Mouse (Mus musculus) lung, adult 10 weeks (tissue): ENCODE results near the gene Mpdu1. TPM values are rescaled to one million over a fixed set of nuclear protein-coding genes. Genes with fewer than 3 reads are reported as not detected.

Experiments
- polyA plus RNA-seq: library from polyadenylated mRNA; stranded (reverse); fragments of 350-450 nt; fragmentation: Illumina TruSeq; extraction: RNeasy Lipid Tissue Mini Kit (QIAGEN cat#74804); gene quantifications from one replicate; pipeline ENCODE4 v1.2.3, GENCODE M21; 2014; ENCODE audit warnings: low read depth, low replicate concordance; ENCODE audit not compliant: insufficient read depth

Gene Mpdu1
- polyA plus RNA-seq: 53.4 TPM

DNA sequence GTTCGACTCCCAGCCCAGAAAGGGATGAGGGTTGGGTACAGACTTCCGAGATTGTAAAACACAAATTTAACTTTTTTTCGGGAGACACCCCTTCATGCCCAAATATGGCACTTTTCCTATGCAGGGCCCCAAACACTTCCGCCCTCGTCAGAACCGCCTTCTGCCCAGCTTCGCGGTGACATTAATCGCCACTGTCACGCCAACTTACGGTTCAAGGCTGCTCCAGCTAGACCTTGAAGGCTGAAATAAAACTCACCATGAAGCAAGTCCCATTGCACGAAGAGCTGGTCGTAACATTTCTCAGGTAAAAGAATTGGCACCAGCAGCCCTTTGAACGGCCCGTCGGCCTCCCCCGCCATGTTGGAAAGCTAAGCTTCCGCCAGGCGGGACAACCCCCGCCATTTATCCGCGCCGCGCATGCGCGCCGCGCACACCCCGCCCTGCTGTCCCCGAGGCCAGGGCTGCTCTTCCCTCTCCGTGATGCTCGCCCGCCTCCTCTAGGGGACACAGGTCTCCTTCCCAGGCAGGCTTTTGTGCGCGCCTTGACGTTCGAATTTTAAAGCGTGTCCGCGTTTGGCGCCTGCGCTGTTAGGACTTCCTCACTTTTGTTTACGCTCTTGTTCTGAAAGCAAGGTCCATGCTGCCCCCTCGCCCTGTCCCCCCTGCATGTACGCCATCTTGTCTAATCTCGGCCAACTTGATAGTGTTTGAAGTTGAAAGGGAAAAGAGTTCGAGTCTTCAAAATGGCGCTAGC, at the start of gene Mpdu1:
Gene Mpdu1 (minus strand): TSS at position 430 of the 754 bp plus-strand sequence.

DNA sequence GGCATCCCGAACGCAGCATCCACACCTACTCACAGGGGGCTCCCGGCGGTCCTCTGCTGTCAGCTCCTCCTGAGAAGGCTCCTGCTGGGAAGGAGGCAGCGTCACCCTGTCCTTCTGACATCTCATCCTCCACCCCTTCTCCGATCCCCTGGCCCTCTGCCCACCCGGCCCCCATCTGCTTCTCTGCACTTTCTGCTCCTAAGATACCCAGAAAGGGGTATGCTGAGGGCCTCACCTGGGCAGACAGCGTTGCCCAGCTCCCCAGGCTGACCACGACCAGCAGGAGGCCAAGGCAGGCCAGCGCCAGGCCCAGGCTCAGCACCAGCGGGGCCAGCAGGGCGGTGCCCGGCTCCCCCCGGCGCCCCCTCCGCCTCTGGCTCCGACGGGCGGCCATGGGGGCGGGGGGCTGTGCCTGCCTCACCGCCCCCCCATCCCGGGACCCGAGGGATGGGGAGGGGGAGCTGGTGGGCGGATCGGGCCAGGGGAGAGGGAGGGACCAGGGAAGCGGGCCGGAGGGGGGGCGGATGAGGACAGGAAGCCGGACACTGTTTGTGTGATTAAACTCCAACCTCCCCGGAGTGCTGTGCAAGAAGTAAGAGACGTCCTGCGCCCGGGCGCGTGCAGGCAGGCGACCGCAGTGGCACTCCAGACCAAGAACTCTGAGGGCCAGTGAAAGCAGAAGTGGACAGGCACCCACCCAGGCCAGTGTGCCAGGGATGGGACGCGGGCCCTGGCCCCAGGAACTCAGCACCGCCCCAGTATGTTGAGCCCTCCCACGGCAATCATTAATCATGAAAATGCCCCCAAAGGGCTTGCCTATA, 33.1 kb upstream of the Mpdu1 start, which contains the start of the genes Tnfsf12 and Tnfsfm13:
Gene Tnfsf12 (minus strand): TSS at position 489 of the 821 bp plus-strand sequence.
Gene Tnfsfm13 (minus strand): TSS at position 738 of the 821 bp plus-strand sequence.

DNA sequence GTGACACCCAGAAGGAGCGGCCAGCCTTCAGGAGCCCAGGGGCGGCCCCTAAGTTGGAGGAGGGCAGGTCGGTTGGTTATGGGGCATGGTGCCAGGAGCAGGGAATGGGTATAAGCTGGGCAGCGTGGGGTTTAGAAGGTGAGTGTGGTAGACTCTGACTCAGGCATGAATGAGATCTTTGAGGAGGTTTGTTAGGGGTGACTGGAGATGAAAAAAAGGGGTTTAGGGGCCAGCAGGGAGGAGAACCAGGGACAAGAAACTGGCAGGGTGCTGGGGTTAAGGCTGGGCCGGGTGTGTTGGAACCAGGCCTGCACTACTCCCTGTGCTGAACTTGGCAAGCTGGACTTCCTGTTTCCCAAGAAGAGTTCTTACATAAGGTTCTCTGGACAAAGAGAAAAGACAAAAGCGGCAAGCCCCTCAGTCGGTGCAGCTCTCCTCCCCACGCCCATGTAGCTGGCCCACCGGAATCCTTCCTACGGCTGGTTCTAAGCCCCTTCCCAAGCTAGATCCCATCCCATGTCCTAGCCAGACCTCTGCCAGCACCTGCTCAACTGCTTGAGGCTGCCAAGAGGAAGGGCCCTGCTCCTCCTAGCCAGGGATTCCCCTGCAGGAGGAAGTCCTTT, 23.2 kb upstream of the Mpdu1 start, which contains the start of gene Tnfsf13:
Gene Tnfsf13 (minus strand): TSS at position 259 of the 623 bp plus-strand sequence.

DNA sequence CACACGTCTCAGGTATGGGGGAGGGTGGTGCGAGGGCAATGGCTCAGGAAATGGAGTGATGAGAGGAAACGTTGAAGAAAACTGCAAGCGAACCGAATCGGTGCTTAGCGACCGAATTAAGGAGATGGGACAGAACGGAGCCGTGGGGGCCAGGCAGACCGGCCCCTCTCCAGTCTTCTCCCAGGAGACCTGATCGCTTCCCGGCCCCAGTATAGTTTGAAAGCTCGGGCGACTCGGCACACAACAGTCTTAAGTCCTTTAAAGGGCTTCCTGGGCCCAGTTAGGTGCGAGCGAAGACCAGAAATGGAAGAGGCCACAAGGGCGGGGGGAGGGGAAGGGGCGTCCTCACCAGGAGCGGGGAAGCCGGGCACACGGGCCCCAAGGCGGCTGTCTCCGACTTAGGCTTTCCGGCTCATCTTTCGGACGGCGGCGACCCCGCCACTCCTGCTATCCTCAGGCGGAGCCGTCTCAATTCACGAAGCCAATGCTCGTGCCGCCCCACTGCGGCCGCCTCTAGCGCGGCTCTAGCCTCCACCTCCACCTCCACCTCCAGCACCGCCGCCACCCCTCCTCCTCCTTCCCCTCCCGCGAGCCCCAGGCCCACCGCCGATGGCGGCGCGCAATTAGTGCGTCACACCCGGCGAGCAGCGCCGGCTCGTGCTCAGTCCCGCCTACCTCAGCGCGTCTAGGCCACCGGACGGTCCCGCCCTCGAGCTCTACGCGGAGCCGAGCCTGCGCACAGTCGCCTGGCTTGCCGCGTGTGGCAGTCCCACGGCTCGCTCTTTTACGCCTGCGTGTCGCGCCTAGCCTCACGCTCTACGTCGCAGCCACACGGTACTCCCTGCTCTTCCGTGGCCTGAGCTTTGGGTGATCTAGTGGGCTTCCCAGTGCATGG, 19.1 kb upstream of the Mpdu1 start, which contains the start of gene Senp3:
Gene Senp3 (minus strand): TSS at position 771 of the 895 bp plus-strand sequence.

DNA sequence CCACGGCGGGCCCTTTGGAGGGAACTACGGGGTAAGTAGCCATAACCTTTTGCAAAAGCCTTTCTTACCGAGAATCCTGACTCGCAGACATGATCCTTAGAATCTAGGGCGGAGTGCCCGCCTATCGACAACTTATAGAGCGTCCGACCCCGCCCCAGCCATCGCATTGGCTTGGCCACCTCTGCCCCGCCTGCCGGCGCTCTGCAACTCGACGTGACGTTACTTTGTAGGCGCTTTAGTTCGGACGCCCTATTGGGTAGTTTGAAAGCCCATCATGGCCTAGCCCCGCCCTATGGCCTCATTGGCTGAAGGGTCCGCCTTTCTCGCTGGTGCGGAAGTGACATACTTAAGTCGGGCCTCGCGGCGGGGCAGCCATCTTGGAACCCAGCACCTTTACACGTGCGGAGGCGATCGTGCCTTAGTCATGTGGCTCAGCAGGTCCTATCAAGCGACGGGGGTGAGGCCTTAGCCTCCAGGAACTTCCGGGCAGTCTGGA, 9.8 kb upstream of the Mpdu1 start, which contains the start of gene Eif4a1:
Gene Eif4a1 (minus strand): TSS at position 213 of the 496 bp plus-strand sequence.

DNA sequence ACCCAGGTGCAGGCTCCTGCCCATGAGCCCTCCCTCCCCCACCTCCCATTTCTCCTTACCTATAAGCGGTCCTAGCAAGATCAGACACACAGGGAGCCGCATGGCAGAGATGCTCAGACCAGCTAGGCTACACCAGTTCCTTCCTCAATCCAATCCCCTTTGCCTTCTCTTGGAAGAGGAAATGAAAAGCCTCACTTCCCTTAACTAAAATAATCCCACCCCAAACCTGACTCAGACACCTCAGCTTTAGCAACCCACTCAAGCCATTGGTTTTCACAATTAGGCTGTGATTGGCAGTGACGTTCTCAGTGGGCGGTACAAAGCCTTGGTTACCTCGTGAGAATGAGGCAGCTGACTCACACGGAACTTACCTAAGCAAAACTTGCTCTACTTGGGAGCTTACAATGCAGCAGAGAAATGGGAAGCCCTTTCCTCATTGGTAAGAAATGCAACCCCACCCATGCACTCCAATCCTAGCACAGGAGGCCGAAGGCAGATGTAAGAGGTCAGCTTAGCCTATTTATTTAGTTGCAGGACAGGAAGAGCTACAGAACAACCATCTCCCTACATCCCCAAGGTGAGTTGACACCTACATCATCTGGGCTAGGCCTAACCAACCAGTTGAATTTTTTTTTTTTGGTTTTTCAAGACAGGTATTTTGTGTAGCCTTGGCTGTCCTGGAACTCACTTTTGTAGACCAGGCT, 3.7 kb upstream of the Mpdu1 start, which contains the start of gene Cd68:
Gene Cd68 (minus strand): TSS at position 193 of the 704 bp plus-strand sequence.

DNA sequence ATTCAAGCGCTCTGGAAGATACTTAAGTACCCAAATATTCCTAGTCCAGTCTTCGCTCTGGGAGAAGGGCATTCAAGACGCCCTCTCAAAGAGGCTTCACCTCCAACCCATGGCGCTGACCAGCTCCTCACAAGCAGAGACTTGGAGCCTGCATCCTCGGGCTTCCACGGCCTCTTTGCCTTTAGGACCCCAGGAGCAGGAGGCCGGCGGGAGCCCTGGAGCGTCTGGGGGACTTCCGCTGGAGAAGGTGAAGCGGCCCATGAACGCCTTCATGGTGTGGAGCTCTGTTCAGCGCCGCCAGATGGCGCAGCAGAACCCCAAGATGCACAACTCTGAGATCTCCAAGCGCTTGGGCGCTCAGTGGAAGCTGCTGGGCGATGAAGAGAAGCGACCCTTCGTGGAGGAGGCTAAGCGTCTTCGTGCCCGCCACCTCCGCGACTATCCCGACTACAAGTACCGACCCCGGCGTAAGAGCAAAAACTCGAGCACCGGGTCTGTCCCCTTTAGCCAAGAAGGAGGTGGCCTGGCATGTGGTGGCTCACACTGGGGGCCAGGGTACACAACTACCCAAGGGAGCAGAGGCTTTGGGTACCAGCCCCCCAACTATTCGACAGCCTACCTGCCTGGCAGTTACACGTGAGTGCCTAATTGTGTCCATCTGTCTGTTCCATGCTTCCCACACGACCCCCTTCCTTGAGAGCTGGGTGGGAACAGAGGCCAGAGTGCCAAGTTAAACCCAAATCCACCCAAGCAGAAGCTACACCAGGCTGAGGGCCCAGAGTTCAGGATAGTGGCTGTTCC, 7.0 kb downstream of the Mpdu1 start, which contains the start of gene Sox15:
Gene Sox15 (plus strand): TSS at position 51 of the 801 bp plus-strand sequence.

DNA sequence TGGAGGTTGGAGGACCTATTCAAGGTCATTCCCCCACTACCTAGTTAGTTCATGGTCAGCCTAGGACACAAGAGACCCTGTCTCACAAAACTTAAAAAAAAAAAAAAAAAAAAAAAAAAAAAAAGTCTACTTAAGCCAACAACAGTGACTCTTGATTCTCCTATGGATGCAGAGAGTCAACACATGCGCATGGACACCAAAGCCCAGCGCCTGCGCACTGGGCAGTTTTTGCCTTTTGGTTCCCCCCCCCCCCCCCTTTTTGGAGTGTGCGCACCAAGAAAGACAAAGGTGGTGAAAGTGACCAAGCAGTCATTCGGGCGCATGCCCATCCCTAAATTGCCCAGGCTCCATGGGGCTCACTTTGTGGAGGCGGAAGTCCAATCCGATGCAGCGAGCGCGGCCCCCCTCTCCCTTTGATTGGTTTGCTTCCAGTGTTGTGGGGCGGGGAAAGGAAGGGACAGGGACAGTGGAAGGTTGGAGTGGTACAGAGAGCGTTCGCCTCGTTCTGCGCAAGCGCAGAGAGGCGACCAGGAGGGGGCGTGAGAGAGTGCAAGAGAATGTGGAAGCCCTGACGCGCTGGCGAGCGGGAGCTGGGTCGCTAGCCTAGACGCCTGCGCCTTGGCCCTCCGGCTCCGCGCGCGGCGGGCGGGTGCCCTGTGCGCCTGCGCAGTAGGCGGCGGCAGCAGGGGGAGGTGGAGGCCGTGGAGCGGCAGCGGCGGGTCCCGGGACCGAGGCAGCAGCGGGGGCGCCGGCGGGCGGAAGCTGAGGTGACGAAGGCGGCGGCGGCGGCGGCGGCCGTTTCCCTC, 30.0 kb downstream of the Mpdu1 start, which contains the start of gene Fxr2:
Gene Fxr2 (plus strand): TSS at position 707 of the 806 bp plus-strand sequence.

DNA sequence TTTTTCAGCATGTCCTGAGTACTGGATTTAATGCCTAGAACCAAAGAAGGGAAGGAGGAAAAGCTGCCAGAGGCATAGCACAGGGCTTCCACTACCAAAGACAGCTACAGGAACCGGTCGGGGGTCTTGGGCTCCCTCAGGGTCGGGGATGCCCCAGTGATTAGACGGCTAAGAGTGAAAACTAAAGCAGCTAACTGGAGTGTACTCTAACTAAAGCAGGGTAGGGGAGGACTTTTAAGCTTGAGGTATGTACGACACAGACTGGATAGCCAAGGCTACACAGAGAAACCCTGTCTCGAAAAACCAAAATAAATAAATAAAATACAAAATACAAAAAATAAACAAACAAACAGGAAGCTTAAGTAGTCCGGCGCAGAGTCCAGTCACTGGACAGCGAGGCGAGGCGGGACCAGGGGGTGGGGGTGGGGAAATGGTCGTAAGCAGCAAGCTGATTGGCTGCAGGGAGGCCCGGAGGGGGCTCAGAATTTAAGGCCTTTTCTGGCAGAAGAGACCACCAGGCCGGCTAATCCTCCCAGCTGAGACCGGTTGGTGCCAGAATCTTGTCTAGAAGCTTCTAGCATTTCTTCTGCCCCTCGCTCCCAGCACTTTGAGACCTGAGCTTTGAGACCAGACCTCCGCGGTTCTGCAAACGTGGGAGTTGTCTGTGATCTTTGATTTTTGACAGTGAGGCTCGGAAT, 40.7 kb downstream of the Mpdu1 start, which contains the start of gene Sat2:
Gene Sat2 (plus strand): TSS at position 454 of the 698 bp plus-strand sequence.

DNA sequence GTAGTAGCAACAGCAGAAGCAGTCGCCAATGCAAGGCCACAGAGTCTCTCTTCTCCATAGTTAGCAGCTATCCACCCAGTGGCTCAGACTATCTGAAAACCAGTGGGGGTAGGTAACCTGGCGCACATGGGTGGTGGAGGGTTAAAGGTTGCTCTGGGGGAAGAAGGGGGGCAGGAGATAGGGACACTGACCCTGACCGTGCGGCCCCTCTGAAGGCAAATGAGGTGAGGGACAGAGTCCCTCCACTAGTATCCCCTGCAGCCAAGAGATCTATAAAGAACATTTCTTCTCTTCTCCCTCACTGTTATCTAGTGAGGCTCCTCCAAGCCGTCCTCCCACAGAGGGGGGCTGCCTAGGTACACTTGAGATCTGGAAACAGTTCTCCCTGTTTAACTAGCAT, 44.6 kb downstream of the Mpdu1 start, which contains the start of gene Shbg:
Gene Shbg (minus strand): TSS at position 101 of the 400 bp plus-strand sequence.

Other genes with a start within 250 kb of the Mpdu1 start
- 6.6 TPM for gene Kdm6b, start 249.0 kb downstream of the Mpdu1 start, polyA plus RNA-seq
- gene Dnah2, start 113.5 kb downstream of the Mpdu1 start, polyA plus RNA-seq: 0.85 TPM
- 0.30 TPM for gene Efnb3, start 102.4 kb downstream of the Mpdu1 start, polyA plus RNA-seq
- gene Wrap53, start 82.4 kb downstream of the Mpdu1 start, polyA plus RNA-seq: 10.4 TPM
- gene Trp53, start 82.3 kb downstream of the Mpdu1 start, polyA plus RNA-seq: 26.0 TPM
- 5.4 TPM for gene Atp1b2, start 56.7 kb downstream of the Mpdu1 start, polyA plus RNA-seq
- gene Shbg, start 44.7 kb downstream of the Mpdu1 start, polyA plus RNA-seq: not detected
- 4.7 TPM for gene Sat2, start 40.6 kb downstream of the Mpdu1 start, polyA plus RNA-seq
- 39.7 TPM for gene Fxr2, start 29.7 kb downstream of the Mpdu1 start, polyA plus RNA-seq
- gene Sox15, start 7.3 kb downstream of the Mpdu1 start, polyA plus RNA-seq: not detected
- 44.2 TPM for gene Cd68, start 3.5 kb upstream of the Mpdu1 start, polyA plus RNA-seq
- 289 TPM for gene Eif4a1, start 9.8 kb upstream of the Mpdu1 start, polyA plus RNA-seq
- 47.0 TPM for gene Senp3, start 19.4 kb upstream of the Mpdu1 start, polyA plus RNA-seq
- gene Tnfsf13, start 23.1 kb upstream of the Mpdu1 start, polyA plus RNA-seq: 23.3 TPM
- 48.4 TPM for gene Tnfsf12, start 33.2 kb upstream of the Mpdu1 start, polyA plus RNA-seq
- 24.8 TPM for gene Tnfsfm13, start 33.5 kb upstream of the Mpdu1 start, polyA plus RNA-seq
- gene Polr2a, start 96.0 kb upstream of the Mpdu1 start, polyA plus RNA-seq: 16.2 TPM
- gene Slc35g3, start 99.3 kb upstream of the Mpdu1 start, polyA plus RNA-seq: 0.85 TPM
- gene Zbtb4, start 103.3 kb upstream of the Mpdu1 start, polyA plus RNA-seq: 25.6 TPM
- 10.1 TPM for gene Chrnb1, start 133.3 kb upstream of the Mpdu1 start, polyA plus RNA-seq
- 3.4 TPM for gene Fgf11, start 139.2 kb upstream of the Mpdu1 start, polyA plus RNA-seq
- gene Tmem102, start 143.0 kb upstream of the Mpdu1 start, polyA plus RNA-seq: 4.9 TPM
- not detected for gene Gm39566, start 152.7 kb upstream of the Mpdu1 start, polyA plus RNA-seq
- gene Spem2, start 155.8 kb upstream of the Mpdu1 start, polyA plus RNA-seq: not detected
- not detected for gene Spem1, start 159.5 kb upstream of the Mpdu1 start, polyA plus RNA-seq
- gene Nlgn2, start 175.1 kb upstream of the Mpdu1 start, polyA plus RNA-seq: 5.3 TPM
- 375 TPM for gene Tmem256, start 175.9 kb upstream of the Mpdu1 start, polyA plus RNA-seq
- 65.1 TPM for gene Plscr3, start 183.7 kb upstream of the Mpdu1 start, polyA plus RNA-seq
- gene Tnk1, start 196.1 kb upstream of the Mpdu1 start, polyA plus RNA-seq: 5.1 TPM
- gene Tmem95, start 215.4 kb upstream of the Mpdu1 start, polyA plus RNA-seq: not detected
- gene Kctd11, start 218.8 kb upstream of the Mpdu1 start, polyA plus RNA-seq: 11.2 TPM
- gene Acap1, start 232.9 kb upstream of the Mpdu1 start, polyA plus RNA-seq: 9.7 TPM
- 0.77 TPM for gene 2810408A11Rik, start 238.3 kb upstream of the Mpdu1 start, polyA plus RNA-seq
- 9.9 TPM for gene Neurl4, start 238.4 kb upstream of the Mpdu1 start, polyA plus RNA-seq